Mouse (Mus musculus) heart, embryonic 13.5 days (tissue): ENCODE results near the gene Loxl4. TPM values are rescaled to one million over a fixed set of nuclear protein-coding genes. Genes with fewer than 3 reads are reported as not detected.

Source experiments
- ATAC-seq: fragments of 200-750 bp; cut with Nextera tagmentation; 2 replicates; pipeline ENCODE4 v1.8.0; 2017; ENCODE audit warnings: moderate TSS enrichment; ENCODE audit not compliant: insufficient number of reproducible peaks, low FRiP score, low TSS enrichment; ENCODE audit errors: extremely low read depth
- H3K27ac ChIP-seq: fragments of 300-500 bp; sonication (generic); replicated peaks from 2 replicates; pipeline ENCODE4 v1.5.1; 2015; ENCODE audit warnings: moderate library complexity, mild to moderate bottlenecking, inconsistent platforms
- H3K27me3 ChIP-seq: fragments of 300-500 bp; sonication (generic); replicated peaks from 2 replicates; pipeline ENCODE4 v1.6.1; 2015; ENCODE audit warnings: mild to moderate bottlenecking, inconsistent platforms
- H3K36me3 ChIP-seq: fragments of 300-500 bp; sonication (generic); 2 replicates; pipeline ENCODE4 v1.6.1; 2015; ENCODE audit warnings: mild to moderate bottlenecking, inconsistent platforms
- H3K4me1 ChIP-seq: fragments of 300-500 bp; sonication (generic); 2 replicates; pipeline ENCODE4 v1.6.1; 2015; ENCODE audit warnings: inconsistent platforms
- H3K4me2 ChIP-seq: fragments of 300-500 bp; sonication (generic); 2 replicates; pipeline ENCODE4 v1.6.1; 2015; ENCODE audit warnings: inconsistent platforms, mild to moderate bottlenecking, moderate library complexity
- H3K4me3 ChIP-seq: fragments of 300-500 bp; sonication (generic); 2 replicates; pipeline ENCODE4 v1.5.1; 2015; ENCODE audit warnings: moderate library complexity, mild to moderate bottlenecking, inconsistent platforms
- H3K9ac ChIP-seq: fragments of 300-500 bp; sonication (generic); 2 replicates; pipeline ENCODE4 v1.6.1; 2015; ENCODE audit warnings: inconsistent platforms, mild to moderate bottlenecking, moderate library complexity
- H3K9me3 ChIP-seq: fragments of 300-500 bp; sonication (generic); 2 replicates; pipeline ENCODE4 v1.6.1; 2016; ENCODE audit warnings: inconsistent platforms
- WGBS: fragments of 180-500 bp; shearing (Covaris S2); methylation state at CpG from one replicate; pipeline ENCODE4 v1.1.7; 2015; ENCODE audit warnings: mixed read lengths; 5-methylcytosine and 5-hydroxymethylcytosine counted together
- polyA plus RNA-seq: library from polyadenylated mRNA; unstranded; fragments of >200 nt; fragmentation: Nextera tagmentation; extraction: Ambion mirVana; gene quantifications from 2 replicates; pipeline ENCODE4 v1.2.1, GENCODE M21; 2015

The Loxl4 gene
- polyA plus RNA-seq, 1 experiment from 2014 or later = 0.12 TPM

DNA sequence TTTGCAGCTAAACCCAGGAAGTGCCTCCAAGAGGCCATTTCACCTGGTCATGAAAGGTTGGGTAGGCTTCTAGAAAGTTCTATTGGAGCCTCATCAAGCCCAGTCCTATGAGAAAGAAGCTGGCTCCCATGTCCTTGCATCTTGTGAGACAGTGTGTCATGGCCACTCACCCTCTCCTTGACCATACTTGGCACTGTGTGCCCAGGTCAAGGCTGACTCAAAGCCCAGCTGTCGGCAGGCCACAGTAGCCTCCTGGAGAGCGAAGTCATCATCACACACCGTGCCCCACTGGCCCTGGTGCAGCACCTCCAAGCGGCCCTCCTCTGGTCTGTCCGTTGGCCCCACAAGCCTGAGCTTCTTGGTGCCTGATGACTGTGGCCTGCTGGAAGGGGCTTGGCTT, 4.5 kb downstream of the Loxl4 start:
- no peaks in the 10 kb centered on the region for H3K36me3 ChIP-seq
- WGBS = 85% methylated on average over 5 of the region's 5 CpGs
- no peak overlapping the region for H3K9ac ChIP-seq
- H3K27ac ChIP-seq = no peak overlapping the region
- peaks cover 8% of the 10 kb centered on the region; the same call in 1 of the 2 replicates for H3K4me1 ChIP-seq
- no peak for ATAC-seq
- H3K4me3 ChIP-seq = no peak overlapping the region
- H3K9me3 ChIP-seq = no peaks in the 10 kb centered on the region
- H3K4me2 ChIP-seq = no peak overlapping the region
- H3K27me3 ChIP-seq = peaks cover 42% of the 10 kb centered on the region

- H3K4me2 ChIP-seq = no peak overlapping the region
- H3K27me3 ChIP-seq = peaks cover 21% of the 10 kb centered on the region
- H3K9ac ChIP-seq = no peak overlapping the region
- H3K27ac ChIP-seq = no peak overlapping the region
- ATAC-seq = no peak
- H3K4me1 ChIP-seq = no peaks in the 10 kb centered on the region
- H3K36me3 ChIP-seq = no peaks in the 10 kb centered on the region
- H3K4me3 ChIP-seq = no peak overlapping the region
- H3K9me3 ChIP-seq = no peaks in the 10 kb centered on the region
- WGBS = 58% methylated on average over 8 of the region's 8 CpGs
These were observed 10.0 kb downstream of the Loxl4 start for GRCm38 (mm10) chr19:42602576-42602975.

- Histone ChIP-seq H3K9me3 (no peaks in the 10 kb centered on the region), H3K4me3 (no peak overlapping the region), H3K36me3 (no peaks in the 10 kb centered on the region), H3K27me3 (peaks cover 21% of the 10 kb centered on the region), H3K4me2 (no peak overlapping the region), H3K9ac (no peak overlapping the region), H3K4me1 (no peaks in the 10 kb centered on the region), H3K27ac (no peak overlapping the region)
- 76% methylated on average over 8 of the region's 8 CpGs for WGBS
- no peak for ATAC-seq
These were observed 10.6 kb downstream of the Loxl4 start for GRCm38 (mm10) chr19:42602041-42602440.

DNA sequence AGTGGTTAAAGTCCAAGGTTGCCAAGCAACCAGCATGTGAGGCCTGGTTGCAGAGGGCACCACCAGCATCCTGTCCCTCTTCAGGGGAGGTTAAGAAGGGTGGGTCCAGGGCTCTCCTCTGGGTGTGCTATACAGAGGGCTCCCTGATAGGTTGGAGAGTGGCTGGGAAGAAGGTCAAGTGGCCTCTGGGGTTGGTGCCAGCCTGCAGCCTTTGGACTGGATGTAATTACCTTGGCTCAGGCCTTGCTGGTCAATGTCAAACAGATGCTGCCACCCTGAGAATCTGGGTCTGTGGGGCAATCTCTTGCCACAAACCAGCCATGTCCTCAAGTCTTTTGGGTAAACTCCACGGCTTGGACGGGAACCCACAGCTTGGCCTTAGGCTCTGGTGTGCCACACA, 11.2 kb downstream of the Loxl4 start:
- Histone ChIP-seq H3K4me3 (no peak overlapping the region), H3K27me3 (peaks cover 18% of the 10 kb centered on the region), H3K9me3 (no peaks in the 10 kb centered on the region), H3K27ac (no peak overlapping the region), H3K36me3 (no peaks in the 10 kb centered on the region), H3K4me1 (no peaks in the 10 kb centered on the region), H3K9ac (no peak overlapping the region), H3K4me2 (no peak overlapping the region)
- no peak for ATAC-seq
- 90% methylated on average over 2 of the region's 2 CpGs for WGBS

DNA sequence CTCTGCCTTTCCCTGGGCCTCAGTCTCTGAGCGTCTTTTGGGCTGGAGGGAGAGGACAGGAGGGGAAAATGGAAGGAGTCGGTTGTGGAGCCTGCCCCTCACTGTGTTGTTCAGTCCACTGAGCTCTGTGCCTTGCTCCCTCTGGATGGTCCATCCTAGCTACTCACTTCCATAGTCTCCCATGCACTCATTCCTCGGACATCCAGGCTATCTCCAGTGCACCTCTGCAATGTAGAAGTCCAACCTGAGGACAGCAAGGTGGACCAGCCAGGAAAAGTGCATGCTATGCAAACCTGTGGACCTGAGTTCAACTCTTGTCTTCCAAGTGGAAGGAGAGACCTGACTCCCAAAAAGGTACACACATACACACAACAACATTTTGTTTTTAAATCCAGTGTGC, 12.0 kb downstream of the Loxl4 start:
- Histone ChIP-seq H3K36me3 (peaks cover 6% of the 10 kb centered on the region; the same call in 1 of the 2 replicates), H3K4me1 (no peaks in the 10 kb centered on the region), H3K9ac (no peak overlapping the region), H3K4me3 (no peak overlapping the region), H3K27me3 (peaks cover 17% of the 10 kb centered on the region), H3K27ac (no peak overlapping the region), H3K4me2 (no peak overlapping the region), H3K9me3 (no peaks in the 10 kb centered on the region)
- no peak for ATAC-seq
- WGBS = 67% methylated on average over 3 of the region's 3 CpGs

DNA sequence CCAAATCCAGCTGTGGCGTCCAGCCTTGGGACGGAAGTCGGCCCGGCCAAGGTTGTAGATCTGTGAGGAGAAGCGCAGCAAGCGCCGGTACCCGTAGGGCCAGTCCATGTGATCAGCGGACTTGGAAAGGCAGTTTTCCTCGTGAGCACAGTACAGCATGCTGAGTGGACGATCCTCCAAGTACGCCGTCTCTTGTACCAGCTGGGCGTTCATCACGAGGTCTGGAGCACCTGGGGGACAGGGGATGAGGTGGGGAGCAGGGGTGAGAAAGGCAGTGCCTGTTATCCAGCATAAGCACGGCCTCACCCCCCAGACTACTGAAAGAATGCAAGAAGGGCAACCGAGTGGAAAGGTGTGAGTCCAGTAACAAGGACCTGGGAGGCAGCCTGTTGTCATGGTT, 12.7 kb downstream of the Loxl4 start:
- no peak overlapping the region for H3K4me3 ChIP-seq
- H3K27ac ChIP-seq = no peak overlapping the region
- H3K4me1 ChIP-seq = no peaks in the 10 kb centered on the region
- H3K27me3 ChIP-seq = peaks cover 17% of the 10 kb centered on the region
- no peak overlapping the region for H3K4me2 ChIP-seq
- H3K9ac ChIP-seq = no peak overlapping the region
- peaks cover 13% of the 10 kb centered on the region; the same call in 1 of the 2 replicates for H3K36me3 ChIP-seq
- WGBS = 83% methylated on average over 17 of the region's 17 CpGs
- no peak for ATAC-seq
- H3K9me3 ChIP-seq = no peaks in the 10 kb centered on the region

DNA sequence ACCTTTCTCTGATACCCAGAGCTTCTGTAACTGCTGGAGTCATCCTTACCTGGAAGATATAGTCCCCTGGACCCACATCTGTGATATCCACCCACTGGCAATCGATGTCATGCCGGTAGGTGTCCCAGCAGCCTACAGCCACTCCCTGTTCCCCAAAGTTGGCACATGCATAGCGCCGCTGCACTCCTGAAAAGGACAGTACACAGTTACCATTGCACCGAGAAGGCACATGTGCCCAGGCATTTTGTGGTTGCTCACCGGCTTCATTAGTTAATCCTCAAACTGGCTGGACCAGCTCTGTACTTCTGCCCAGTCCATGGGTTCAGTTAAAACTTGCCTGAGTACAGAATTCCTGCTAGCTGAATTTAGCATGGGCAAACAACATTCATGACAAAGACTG, 14.7 kb downstream of the Loxl4 start:
- H3K9ac ChIP-seq = no peak overlapping the region
- peaks cover 29% of the 10 kb centered on the region; the same call in 1 of the 2 replicates for H3K36me3 ChIP-seq
- no peak overlapping the region for H3K4me3 ChIP-seq
- H3K4me1 ChIP-seq = peaks cover 5% of the 10 kb centered on the region
- H3K27me3 ChIP-seq = no peaks in the 10 kb centered on the region
- H3K27ac ChIP-seq = no peak overlapping the region
- 91% methylated on average over 6 of the region's 6 CpGs for WGBS
- no peaks in the 10 kb centered on the region for H3K9me3 ChIP-seq
- no peak overlapping the region for H3K4me2 ChIP-seq
- ATAC-seq = no peak

DNA sequence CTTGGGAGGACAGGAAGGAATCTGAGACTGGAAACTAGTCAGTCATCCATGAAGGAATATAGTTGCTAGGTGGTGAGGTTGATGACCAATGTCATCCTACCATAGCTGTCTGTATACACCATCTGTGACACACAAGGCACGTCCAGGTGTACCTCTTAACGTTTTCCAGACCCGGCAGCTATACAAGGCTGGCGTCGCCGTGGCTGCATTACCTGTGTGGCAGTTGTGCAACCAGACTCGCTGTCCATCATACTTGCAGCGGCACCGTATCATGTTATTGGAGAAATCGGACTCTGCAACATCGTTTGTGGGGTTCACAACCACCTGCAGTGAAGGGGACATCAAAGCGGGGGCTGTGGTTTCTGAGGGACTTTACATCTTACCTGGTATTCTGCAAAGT, 15.3 kb downstream of the Loxl4 start:
- no peak overlapping the region for H3K9ac ChIP-seq
- no peak overlapping the region for H3K4me2 ChIP-seq
- H3K36me3 ChIP-seq = peaks cover 32% of the 10 kb centered on the region; the same call in 1 of the 2 replicates
- no peak for ATAC-seq
- WGBS = 92% methylated on average over 12 of the region's 12 CpGs
- H3K27ac ChIP-seq = no peak overlapping the region
- peaks cover 11% of the 10 kb centered on the region for H3K4me1 ChIP-seq
- no peaks in the 10 kb centered on the region for H3K9me3 ChIP-seq
- no peak overlapping the region for H3K4me3 ChIP-seq
- H3K27me3 ChIP-seq = no peaks in the 10 kb centered on the region

DNA sequence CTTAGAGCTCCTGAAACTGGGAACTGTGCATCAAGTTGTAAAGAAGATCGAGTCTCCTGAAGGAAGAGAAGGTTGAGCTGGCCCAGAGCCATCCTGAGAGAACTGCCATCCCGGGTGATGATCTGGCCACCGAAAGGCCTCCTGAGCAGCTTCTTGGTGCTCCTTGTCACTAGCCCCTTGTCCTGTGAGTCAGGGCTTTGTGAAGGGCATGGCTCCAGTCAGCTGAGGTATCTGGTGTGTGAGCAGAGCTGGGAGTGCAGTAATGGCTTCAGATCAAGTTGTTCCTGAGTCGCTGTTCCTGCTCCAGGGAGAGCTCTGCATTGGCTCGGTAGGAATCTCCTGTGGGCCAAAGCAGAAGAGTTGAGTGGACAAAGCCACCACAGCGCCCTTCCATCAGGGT, 17.5 kb downstream of the Loxl4 start:
- H3K27ac ChIP-seq = no peak overlapping the region
- H3K4me3 ChIP-seq = no peak overlapping the region
- H3K4me1 ChIP-seq = peaks cover 11% of the 10 kb centered on the region
- no peak for ATAC-seq
- H3K9ac ChIP-seq = no peak overlapping the region
- peaks cover 48% of the 10 kb centered on the region for H3K36me3 ChIP-seq
- no peaks in the 10 kb centered on the region for H3K9me3 ChIP-seq
- H3K4me2 ChIP-seq = no peak overlapping the region
- H3K27me3 ChIP-seq = no peaks in the 10 kb centered on the region
- 87% methylated on average over 6 of the region's 6 CpGs for WGBS

GRCm38 (mm10) chr19:42593456-42593855, 19.2 kb downstream of the Loxl4 start:
- Histone ChIP-seq H3K36me3 (peaks cover 48% of the 10 kb centered on the region), H3K27ac (no peak overlapping the region), H3K4me1 (peaks cover 13% of the 10 kb centered on the region), H3K27me3 (no peaks in the 10 kb centered on the region), H3K4me2 (no peak overlapping the region), H3K4me3 (no peak overlapping the region), H3K9me3 (no peaks in the 10 kb centered on the region), H3K9ac (no peak overlapping the region)
- no peak for ATAC-seq
- 84% methylated on average over 6 of the region's 6 CpGs for WGBS

DNA sequence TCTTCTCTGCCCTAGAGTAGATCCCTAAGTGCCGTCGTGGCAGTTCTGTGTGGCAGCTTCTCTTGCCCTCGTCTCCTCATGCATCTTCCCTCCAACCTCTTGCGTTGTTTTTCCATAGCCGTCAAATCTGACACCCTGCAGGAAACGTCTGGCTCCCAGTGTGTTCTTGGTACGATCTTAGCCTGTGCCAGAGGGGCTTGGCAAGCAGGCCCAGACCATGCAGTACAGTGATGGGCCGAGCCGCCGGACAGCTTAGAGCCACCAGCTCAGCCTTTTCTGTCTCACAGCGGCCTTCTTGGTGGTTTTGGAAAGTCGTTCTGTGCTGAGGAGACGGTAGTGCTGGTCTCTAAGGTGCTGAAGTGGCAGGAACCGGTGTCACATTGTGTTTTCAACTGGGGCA, 21.1 kb downstream of the Loxl4 start:
- no peak for ATAC-seq
- Histone ChIP-seq H3K36me3 (peaks cover 48% of the 10 kb centered on the region), H3K9me3 (no peaks in the 10 kb centered on the region), H3K4me1 (peaks cover 30% of the 10 kb centered on the region), H3K4me2 (no peak overlapping the region), H3K27ac (no peak overlapping the region), H3K27me3 (no peaks in the 10 kb centered on the region), H3K9ac (no peak overlapping the region), H3K4me3 (no peak overlapping the region)
- WGBS = 79% methylated on average over 14 of the region's 14 CpGs

DNA sequence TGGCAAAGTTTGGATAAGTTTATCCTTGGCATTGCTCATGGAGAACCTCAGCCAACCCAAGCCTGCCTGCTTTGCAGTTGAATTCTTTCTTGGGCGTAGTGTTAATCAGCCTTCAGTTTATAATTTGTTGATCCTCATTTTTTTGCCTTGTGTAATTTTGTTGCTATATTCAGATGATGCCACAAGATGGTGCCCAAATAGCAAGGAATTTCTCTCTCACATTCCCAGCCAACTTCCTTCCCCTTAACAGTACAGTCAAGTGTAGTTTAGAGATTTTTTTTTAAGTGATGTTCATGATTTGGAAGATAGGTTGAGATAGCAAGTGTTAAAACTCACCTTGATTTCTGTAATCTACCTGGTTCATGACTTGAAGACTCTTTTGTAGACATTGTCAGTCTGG, 23.4 kb downstream of the Loxl4 start:
- Histone ChIP-seq H3K9ac (no peak overlapping the region), H3K27me3 (no peaks in the 10 kb centered on the region), H3K4me3 (no peak overlapping the region), H3K27ac (no peak overlapping the region), H3K4me2 (no peak overlapping the region), H3K36me3 (peaks cover 42% of the 10 kb centered on the region), H3K4me1 (peaks cover 32% of the 10 kb centered on the region), H3K9me3 (no peaks in the 10 kb centered on the region)
- WGBS = 73% methylated on average over 1 of the region's 1 CpGs
- ATAC-seq = no peak
